Mouse (Mus musculus): ENCODE measurements around the gene Gdpd5. TPM values are rescaled to one million over a fixed set of nuclear protein-coding genes. Genes with fewer than 3 reads are reported as not detected.

Gdpd5 gene
- total RNA-seq, 2 experiments from 2014 or later: 40.9 to 43.1 TPM

DNA sequence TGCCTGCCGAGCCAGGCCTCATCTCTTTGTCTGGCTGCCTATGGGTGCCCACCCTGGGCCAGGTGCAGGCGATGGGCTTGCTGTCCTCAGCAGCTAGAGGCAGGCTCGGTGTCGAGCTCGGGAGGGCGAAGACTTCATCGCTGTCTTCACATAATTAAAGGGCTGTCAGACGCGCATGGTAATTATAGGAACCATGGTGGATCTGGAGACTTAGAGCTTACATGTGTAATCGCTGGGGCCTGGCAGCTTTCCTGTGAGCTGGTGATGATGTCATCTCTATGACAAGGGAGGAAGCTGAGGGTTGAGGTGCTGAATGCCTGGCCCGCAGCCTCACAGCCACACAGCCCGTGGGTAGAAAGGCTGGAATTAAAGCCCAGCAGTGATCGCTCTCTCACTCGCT is 51.0 kb downstream of the Gdpd5 start:
- peak; percentile 62 to 71 for DNase-seq
- intact Hi-C loops (cut with DNase I): no loop called here

DNA sequence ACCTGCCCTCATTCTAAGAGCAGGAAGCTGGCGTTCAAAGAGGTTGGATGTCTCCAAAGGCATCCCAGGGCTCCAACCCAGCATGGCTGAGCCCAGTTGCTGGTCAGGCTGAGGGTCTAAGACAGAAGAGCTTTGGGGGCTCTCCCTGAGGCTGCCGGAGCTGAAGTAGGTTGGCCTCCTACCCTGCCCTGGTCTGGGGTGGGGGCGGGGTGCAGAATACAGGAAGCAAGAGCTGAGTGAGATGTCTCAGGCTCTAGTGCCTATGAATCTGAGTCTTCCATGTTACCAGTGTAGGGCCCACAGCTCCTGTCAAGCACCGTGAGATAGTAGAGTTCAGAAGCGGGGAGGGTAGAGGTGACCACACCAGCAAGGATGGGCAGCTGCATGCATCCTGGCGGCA is 51.6 kb downstream of the Gdpd5 start:
- DNase-seq: no peak
- intact Hi-C loops (cut with DNase I): no loop called here

DNA sequence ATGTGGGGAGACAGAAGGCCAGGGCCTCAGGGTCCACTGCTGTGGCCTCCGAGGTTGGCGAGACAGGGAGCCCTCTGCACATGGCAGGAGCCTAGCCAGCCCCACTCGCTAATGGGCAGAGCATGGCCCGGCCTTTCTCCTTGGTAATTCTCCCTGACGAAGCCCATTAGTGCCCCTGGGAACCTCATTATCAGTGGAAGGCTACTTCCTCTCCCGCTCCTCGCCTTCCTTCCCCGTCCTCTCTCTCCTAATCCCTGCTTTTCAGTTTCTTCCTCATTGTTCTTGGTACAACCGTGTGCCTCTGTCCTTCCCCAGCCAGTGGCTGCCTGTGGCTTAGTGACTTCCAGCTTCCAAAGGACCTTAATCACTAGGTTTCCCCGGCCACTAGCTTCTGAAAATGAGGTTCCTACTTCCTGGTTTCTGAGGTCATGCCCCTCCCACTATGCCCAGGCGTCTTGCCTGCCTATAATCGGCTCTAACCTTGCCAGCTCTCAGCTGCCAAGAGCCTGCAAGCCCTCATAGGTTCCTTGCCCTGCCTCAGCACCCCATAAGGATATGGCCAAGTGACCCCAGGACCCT is 53.5 kb downstream of the Gdpd5 start:
- intact Hi-C loops (cut with DNase I): no loop called here
- no peak for DNase-seq

DNA sequence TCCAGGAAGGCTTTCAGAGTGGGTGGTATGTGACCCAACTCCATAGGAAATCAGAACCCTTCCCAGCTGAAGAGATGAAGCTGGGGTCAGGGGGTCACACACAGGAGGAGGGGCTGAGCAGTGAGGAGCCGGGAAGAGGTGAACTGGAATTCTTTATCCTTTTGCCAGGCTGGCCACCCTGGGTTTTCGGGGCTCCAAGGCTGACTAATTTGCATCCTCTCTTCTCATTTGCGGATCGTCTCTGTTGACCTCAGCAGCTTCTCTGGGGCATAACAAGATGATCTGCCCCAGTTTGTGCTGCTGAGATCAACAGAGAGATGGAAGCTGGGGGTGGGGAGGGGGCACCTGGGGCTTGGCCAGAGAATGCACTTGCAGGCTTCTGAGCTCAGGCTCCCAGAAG is 55.3 kb downstream of the Gdpd5 start:
- intact Hi-C loops (cut with DNase I): no loop called here
- no peak for DNase-seq

DNA sequence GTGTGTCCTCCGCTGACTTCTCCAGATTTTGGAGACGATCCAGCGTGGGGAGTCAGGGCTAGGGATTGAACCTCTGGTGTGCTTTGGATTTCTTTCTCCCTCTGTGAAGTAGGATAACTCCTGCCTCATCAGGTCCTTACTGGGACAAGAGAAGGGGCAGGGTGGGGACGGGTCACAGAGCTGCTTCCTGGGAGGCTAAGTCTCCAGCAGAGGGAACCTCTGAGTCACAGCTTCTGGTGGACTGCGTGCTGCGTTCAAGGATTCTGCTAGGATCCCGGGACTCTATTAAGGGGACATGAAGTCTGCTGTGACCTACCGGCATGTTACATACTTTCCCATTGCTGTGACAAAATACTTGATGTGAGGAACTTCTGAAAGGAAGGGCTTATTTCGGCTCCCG is 57.7 kb downstream of the Gdpd5 start:
- DNase-seq: no peak
- intact Hi-C loops (cut with DNase I): no loop called here

DNA sequence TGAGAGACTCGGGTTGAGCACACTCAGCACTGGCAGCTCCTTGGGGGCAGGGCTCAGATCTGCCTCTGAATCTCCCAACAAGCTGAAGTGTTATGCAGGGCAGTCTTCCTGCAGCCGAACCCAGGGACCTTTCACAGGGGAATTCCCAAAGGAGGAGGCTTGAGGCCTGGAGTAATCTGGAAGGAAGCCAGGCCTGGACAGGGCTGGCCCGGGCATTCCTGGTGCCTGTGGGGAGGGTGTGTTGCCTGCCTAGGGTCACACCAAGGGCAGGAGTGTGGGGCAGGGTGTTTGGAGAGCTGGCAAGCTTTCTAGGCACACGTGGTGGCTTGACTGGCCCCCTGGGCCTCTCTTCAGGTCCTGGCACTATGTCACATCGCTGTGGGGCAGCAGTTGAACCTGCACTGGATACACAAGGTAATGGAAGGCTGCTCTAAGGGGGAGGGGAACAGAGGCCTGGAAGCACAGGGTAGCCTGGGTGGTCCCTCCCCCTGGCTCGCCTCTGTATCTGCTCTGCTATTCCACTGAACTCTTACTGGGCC is 60.4 kb downstream of the Gdpd5 start:
- intact Hi-C loops (cut with DNase I): loop anchor here (2.0 kb wide), 1 partner anchor 13 kb away; no protein-coding TSS in a partner anchor
- peak; percentile 89 to 91 for DNase-seq

DNA sequence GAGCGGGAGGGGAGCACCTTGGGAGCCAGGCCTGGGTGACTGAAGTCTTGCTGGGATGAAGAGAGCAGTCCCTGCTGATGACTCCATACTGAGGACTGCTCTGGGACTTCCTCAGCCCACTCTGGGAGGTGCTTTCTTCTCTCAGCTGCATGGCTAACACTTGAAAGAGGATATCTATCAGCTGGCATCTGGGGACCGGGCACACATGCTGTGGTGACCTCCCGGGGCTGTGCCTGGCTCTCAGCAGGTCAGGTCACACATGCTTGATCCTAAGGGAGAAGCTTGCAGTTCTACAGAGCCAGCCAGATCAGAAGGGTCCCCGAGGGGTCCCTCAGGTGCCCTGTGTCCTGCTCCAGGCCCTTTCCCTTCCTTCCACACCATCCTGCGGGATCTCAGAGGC is 62.0 kb downstream of the Gdpd5 start:
- intact Hi-C loops (cut with DNase I): loop anchor here (2.0 kb wide), 1 partner anchor 14 kb away; no protein-coding TSS in a partner anchor
- no peak for DNase-seq

DNA sequence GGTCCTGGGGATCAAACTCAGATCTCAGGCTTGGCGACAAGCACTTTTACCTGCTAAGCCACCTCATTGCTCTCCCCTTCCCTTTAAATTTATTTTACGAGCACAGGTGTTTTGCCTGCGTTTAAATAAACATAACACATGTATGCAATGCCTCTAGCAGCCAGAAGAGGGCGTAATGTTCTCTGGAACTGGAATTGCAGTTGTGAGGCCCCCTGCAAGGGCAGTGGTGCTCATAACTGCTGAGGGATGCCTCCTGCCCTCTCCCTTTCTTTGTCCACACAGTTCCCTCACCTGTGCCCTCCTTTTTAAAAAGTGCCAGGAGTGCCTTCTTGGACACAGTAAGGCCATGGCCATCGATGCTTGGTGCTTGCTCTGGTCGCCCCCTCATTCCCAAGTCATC is 62.8 kb downstream of the Gdpd5 start:
- intact Hi-C loops (cut with DNase I): no loop called here
- DNase-seq: no peak

DNA sequence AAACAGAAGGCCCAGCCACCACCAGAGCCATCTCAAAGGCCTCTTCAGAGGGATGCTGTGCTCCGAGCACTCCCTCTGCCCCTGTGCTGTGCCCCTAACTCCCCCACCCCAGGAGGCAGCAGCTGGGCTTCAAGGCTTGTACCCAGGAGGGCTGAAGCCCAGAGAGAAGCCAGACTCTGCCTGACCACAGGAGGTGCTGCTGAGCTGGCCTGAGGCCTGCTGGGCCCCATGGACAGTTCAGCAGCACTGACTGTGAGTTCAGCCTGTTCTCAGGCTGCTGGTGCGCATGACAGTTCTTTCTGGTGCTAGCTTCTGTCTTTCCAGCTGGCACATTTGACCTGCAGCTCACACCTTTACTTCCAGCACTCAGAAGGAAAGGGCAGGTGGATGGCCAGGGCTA is 64.6 kb downstream of the Gdpd5 start:
- intact Hi-C loops (cut with DNase I): no loop called here
- no peak for DNase-seq

DNA sequence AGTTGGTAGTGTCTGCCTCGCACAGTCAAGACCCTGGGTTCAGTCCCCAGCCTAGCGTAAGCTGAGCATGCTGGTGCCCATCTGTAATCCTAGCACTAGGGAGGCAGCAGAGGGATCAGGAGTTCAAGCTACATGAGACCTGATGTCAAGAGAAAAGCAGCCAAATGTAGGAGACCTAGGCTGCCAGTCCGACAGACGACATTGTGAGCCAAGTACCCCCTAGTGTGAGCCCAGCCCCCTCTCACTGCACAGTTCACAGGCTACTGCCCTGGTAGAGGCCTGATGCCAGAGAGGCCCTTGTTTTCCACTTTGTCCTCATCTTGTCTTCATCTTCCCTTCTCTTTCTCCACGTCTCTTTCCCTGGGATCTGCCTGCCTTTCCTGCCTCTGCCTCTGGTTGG is 66.1 kb downstream of the Gdpd5 start:
- intact Hi-C loops (cut with DNase I): no loop called here

DNA sequence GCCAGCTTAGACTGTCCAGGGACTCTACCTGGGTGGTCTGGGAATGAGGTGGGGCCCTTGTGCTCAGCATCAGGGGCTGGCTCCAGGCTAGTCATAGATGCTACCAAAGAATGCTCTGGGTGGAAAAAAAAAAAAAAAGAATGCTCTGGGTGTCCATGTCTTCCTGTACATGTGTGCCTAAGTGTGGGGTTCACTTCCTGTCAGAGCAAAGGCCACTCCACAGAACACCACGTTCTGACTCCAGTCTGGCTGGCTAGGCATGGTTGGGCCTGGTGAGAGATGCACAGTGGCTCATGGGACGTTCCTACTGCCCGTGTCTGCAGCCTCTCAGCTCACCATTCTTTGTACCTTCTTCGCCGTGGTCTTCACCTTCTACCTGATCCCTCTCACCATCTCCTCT is 67.4 kb downstream of the Gdpd5 start:
- no peak for DNase-seq
- intact Hi-C loops (cut with DNase I): no loop called here

More for the DNA sequence above, 66.1 kb downstream of the Gdpd5 start:
- no peak for DNase-seq

DNA sequence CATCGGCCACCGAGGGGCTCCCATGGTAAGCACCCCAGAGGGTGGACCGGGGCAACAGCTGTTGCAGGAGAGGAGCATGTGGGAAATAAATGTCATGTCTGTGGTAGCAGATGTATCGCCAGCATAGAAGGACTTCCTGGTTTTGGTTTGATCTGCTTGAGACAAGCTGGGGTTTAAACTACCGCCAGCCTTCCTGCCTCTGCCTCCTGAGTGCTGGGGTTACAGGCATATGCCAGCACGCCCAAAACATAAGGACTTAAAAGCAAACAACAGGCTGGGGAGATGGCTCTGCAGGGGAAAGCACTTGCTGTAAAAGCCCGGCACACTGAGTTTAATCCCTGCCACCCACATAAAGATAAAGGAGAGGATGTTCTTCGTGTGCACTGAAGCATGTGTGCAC is 67.8 kb downstream of the Gdpd5 start:
- intact Hi-C loops (cut with DNase I): no loop called here
- DNase-seq: no peak

DNA sequence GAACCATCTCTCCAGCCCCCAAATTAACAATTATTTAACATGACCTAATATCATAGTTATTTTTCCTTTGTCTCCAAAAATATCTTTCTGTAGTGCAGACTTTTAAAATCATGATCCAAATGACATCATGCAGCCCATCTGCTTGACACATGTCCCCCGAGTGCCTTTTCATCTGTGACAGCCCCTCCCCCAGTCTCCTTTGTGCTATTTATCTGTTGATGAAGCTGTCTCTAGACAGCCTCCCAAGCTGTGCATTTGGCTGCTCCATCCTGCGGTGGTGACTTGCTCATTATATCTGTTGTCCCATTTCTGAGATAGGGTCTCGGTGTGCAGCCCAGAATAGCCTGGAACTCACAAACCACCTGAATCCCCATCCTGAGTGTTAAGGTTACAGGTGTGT is 68.5 kb downstream of the Gdpd5 start:
- intact Hi-C loops (cut with DNase I): loop anchor here (1.0 to 2.0 kb wide), 2 partner anchors 74 to 117 kb away; no protein-coding TSS in a partner anchor
- DNase-seq: no peak

DNA sequence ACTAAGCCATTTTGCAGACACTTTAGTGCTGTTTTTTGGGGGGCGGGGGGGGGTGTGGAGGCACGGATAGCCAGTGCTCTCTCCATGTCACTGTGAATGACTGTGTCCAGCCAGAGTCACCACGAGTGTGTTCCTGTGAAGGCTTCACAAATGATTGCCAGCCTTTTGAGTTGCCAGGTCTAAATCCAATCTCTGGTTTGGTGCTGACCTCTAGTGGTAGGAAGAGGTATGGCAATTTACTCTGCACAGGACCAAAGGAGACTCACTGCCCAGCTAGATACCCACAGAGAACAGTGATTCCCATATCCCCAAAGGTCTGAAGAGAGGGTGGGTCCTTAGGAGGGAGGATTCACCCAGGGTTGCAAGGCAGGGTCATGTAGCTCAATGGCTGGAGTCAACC is 69.5 kb downstream of the Gdpd5 start:
- peak; percentile 90 for DNase-seq
- intact Hi-C loops (cut with DNase I): loop anchor here (1.0 to 2.0 kb wide), 2 partner anchors 75 to 118 kb away; no protein-coding TSS in a partner anchor

DNA sequence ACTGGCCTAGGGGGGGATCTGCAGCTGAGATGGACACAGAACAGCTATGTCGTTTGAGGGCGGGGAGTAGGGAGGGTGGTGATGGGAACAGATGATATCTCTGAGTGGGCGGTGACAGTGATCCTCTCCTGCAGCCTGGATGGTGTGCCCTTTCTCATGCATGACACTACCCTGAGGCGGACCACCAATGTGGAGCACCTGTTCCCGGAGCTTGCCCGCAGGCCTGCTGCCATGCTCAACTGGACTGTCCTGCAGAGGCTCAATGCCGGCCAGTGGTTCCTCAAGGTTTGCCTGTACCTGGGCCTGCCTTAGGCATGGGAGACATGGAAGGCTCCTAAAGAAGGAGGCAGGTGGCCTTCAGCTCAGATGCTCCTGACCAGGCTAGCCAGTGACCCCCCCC is 71.6 kb downstream of the Gdpd5 start:
- intact Hi-C loops (cut with DNase I): no loop called here
- DNase-seq: no peak

DNA sequence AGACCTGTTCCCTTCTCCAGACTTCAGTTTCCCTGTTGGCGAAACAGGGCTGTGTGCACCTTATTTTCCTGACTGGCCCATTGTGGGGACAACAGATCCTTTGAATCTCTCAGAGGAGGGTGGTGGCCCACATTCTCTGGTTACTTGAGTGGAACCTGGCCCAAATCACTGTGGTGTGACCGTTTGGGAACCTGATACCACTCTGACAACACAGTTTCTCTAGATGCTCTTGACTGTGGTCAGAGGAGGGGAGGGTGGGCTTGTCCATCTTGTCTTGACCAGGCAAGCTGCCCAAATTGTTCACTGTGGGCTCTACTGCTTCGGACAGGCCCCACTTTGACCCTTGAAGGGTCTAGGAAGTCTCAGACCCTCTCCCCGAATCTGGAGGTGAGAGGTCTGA is 72.8 kb downstream of the Gdpd5 start:
- DNase-seq: no peak
- intact Hi-C loops (cut with DNase I): no loop called here

DNA sequence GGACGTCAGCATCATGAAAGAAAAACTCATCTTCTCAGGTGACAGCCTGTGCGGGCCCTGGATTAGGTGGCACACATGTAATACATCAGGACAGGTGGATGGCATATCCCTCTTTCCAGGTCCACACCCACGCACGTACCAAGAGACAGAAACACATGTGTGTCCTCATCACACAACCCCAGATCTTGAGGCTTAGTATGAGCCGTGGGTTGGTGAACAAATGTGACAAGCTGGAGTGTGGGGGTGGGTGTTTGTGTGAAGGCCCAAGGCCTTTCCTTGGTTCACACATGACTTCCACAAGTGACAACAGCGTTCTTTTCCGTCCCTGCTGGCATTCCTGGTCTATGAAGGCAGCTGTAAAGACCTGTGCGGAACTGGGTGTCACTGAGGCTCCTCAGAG is 77.6 kb downstream of the Gdpd5 start:
- intact Hi-C loops (cut with DNase I): no loop called here
- no peak for DNase-seq

DNA sequence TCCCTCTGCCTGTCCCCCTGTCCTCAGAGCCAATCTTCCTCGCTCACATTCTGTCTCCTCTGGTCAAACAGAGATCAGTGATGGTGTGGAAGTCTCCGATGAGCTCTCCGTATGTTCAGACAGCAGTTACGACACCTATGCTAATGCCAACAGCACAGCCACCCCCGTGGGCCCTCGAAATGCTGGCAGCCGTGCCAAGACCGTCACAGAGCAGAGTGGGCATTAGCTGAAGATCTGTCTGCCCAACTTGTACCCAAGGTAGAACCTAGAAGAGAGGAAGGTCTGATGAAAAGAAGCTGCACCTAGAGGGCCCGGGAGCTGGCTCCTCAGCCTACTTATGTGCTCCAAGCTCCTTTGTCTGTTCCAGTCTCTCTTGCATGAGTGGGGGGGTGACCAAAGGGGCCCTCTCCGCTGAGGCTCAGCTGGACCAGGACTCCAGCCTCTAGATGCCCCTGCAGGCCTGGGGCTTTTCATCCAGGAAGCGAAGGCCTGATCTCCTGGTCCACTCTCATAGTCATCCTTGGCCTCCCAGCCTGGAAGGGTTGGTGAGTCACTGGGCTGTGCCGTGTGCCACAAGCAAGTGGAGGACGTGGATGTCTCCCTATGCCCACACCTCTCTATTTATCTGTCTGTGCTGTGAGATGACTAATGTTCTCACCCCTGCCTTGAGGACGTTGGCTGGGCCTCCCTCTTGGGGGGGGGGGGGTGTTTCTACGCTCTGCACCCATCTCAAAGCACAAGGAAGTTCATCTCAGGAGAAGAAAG is 78.9 kb downstream of the Gdpd5 start:
- intact Hi-C loops (cut with DNase I): no loop called here
- no peak for DNase-seq

DNA sequence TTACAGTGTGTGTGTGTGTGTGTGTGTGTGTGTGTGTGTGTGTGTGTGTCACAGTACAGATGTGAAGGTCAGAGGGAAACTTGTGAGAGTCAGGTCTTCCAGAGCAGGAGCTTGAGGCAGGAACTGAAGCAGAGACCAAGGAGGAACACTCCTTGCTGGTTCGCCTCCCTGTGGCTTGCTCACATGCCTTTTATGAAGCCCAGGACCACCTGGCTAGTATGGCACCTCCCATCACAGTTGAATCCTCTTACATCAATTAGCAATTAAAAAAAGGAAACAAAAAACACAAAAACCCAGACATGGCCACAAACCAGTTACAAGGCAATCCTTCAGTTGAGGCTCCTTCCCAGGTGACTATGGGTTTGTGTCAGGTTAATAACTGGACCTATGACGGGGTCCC is 81.9 kb downstream of the Gdpd5 start:
- no peak for DNase-seq
- intact Hi-C loops (cut with DNase I): no loop called here

DNA sequence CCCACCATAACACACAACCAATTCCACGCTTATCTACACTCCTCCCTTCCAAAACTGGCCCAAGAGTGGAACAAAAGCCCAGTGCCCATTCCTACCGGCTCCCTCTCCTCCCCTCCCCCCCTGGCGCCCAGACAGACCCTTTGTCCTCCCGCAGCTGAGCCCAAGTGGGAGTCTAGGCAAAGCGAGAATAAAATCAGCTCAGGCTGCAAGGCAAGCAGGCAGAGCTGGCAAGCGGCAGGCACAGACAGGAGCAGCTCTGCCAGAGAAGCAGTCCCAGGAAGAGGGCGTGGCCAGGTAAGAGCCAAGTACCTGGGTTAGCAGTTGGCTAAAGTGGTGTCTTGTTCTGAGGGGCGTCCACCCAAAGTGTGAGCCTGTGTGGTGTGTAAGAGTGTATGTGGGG is 84.6 kb downstream of the Gdpd5 start, which contains the start of gene Klhl35:
Klhl35 (plus strand) TSS at position 194 of the 400 bp plus-strand sequence.
- DNase-seq: no peak
- intact Hi-C loops (cut with DNase I): no loop called here

DNA sequence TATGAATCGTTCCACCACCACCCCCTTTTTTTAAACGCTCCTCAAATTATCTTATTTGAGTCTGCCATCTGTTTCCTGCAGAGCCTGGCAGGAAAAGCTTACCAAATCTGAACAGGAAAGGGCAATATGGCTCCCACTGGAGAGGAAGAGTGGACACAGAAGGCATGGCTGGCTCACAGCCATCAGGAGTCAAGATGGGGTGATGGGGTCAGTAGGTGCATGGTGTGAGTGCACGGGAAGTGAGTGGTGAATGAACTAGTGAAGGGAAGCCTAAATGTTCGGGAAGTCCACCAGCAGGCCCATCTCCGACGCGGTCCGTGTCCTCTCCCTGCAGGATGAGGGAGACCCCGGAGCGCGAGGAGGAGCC is 86.7 kb downstream of the Gdpd5 start:
- intact Hi-C loops (cut with DNase I): no loop called here
- DNase-seq: peak; percentile 47 to 72

Measured in heart, postnatal 10 days (tissue).